In the genomic region with DNA sequence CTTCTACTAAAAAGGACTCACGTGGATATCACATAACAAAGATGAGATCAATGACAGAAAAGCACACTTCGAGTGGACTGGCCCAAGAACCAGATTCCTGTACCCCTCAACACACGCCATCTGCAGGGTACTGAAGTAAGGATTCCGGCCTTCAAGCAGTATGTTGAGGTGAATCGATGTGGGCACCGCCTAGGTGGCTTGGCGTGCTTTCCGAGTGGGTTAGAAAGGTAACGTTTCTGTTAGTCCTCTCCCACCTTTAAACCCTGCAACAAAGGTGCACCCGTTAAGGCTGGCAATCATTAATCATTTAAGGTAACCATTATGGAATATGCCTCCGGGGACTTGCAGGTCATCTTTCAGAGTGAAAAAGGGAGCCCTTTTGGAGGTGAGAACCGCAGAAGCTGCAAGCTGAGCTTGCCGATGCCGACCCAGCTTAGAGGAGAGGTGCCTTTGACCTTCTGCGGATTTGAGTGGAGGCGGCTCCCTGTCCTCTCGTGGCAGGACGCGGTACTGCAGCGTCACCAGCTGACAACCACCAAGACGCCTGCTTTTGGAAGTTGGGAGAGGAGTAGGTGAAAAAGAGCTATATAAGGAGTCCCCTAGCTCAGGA, we compare ENCODE assay signal across 8 mouse cellular contexts. TPM values are rescaled to one million over a fixed set of nuclear protein-coding genes. Genes with fewer than 3 reads are reported as not detected.
DNase-seq lines count a peak whose midpoint lies in the region; ATAC-seq and TF ChIP-seq lines count a peak whose summit lies in the region.

No protein-coding gene starts in this region.

- no peaks in the 10 kb centered on the region for H3K9me3 ChIP-seq in embryonic facial prominence, embryonic 13.5 days
- H3K9me3 ChIP-seq in limb, embryonic 13.5 days: no peaks in the 10 kb centered on the region
- H3K9me3 ChIP-seq in midbrain, embryonic 15.5 days: no peaks in the 10 kb centered on the region

- H3K27ac ChIP-seq in embryonic facial prominence, embryonic 13.5 days: no peak overlapping the region
- H3K27ac ChIP-seq in limb, embryonic 13.5 days: no peak overlapping the region
- no peak overlapping the region for H3K27ac ChIP-seq in midbrain, embryonic 15.5 days
- H3K27ac ChIP-seq in spleen, adult 2 months (ENCODE audit: insufficient read depth, low read length): no peak overlapping the region

- H3K27me3 ChIP-seq in embryonic facial prominence, embryonic 13.5 days: no peaks in the 10 kb centered on the region
- H3K27me3 ChIP-seq in limb, embryonic 13.5 days: 0 out of 2 replicates have a peak, but pooled peaks cover 3% of the 10 kb centered on the region
- H3K27me3 ChIP-seq in midbrain, embryonic 15.5 days (replicated peaks): no peaks in the 10 kb centered on the region
- H3K27me3 ChIP-seq in spleen, adult 2 months (ENCODE audit: control insufficient read depth, insufficient read depth, low read length): no peaks in the 10 kb centered on the region

- no peak overlapping the region for H3K9ac ChIP-seq in embryonic facial prominence, embryonic 13.5 days
- no peak overlapping the region for H3K9ac ChIP-seq in limb, embryonic 13.5 days
- no peak overlapping the region for H3K9ac ChIP-seq in midbrain, embryonic 15.5 days

- no peak for TF ChIP-seq POLR2A in spleen, adult 2 months (IDR thresholded peaks at IDR 0.05; ENCODE audit: low read depth, low read length)

- WGBS in embryonic facial prominence, embryonic 13.5 days: 16% methylated on average over 21 of the region's 21 CpGs
- 13% methylated on average over 21 of the region's 21 CpGs for WGBS in limb, embryonic 13.5 days
- WGBS in midbrain, embryonic 15.5 days: 17% methylated on average over 21 of the region's 21 CpGs
- 21% methylated on average over 21 of the region's 21 CpGs for WGBS in spleen, adult 2 months

- H3K4me3 ChIP-seq in embryonic facial prominence, embryonic 13.5 days: peak overlapping the region; percentile 20; the same call in 1 of the 2 replicates
- peak overlapping the region; percentile 15; the same call in 1 of the 2 replicates for H3K4me3 ChIP-seq in limb, embryonic 13.5 days
- peak overlapping the region; percentile 22; the same call in 1 of the 2 replicates for H3K4me3 ChIP-seq in midbrain, embryonic 15.5 days
- 0 out of 2 replicates have a peak overlapping the region, but pooled peaks have one; percentile 3 for H3K4me3 ChIP-seq in spleen, adult 2 months (ENCODE audit: extremely low read depth, insufficient read depth, insufficient read length)

- no peak for ATAC-seq in embryonic facial prominence, embryonic 13.5 days (ENCODE audit: insufficient number of reproducible peaks, insufficient read depth, low FRiP score, low TSS enrichment, low read depth)
- ATAC-seq in limb, embryonic 13.5 days (ENCODE audit: low FRiP score, low read depth): 0 out of 2 replicates have a peak, but pooled peaks have one; percentile 18
- peak; percentile 37; the same call in 1 of the 2 replicates for ATAC-seq in midbrain, embryonic 15.5 days (replicated peaks)

- H3K4me1 ChIP-seq in embryonic facial prominence, embryonic 13.5 days: peaks cover 15% of the 10 kb centered on the region
- peaks cover 13% of the 10 kb centered on the region for H3K4me1 ChIP-seq in limb, embryonic 13.5 days
- peaks cover 13% of the 10 kb centered on the region for H3K4me1 ChIP-seq in midbrain, embryonic 15.5 days
- no peaks in the 10 kb centered on the region; the same call in 1 of the 2 replicates for H3K4me1 ChIP-seq in spleen, adult 2 months (ENCODE audit: control insufficient read depth, insufficient read depth, insufficient read length)

- peak; percentile 85 for TF ChIP-seq CTCF in spleen, adult 2 months (IDR thresholded peaks at IDR 0.05; ENCODE audit: extremely low read depth, insufficient read depth, insufficient read length, insufficient replicate concordance)

- no peaks in the 10 kb centered on the region for H3K36me3 ChIP-seq in embryonic facial prominence, embryonic 13.5 days
- no peaks in the 10 kb centered on the region for H3K36me3 ChIP-seq in limb, embryonic 13.5 days
- H3K36me3 ChIP-seq in midbrain, embryonic 15.5 days (replicated peaks): no peaks in the 10 kb centered on the region
- H3K36me3 ChIP-seq in spleen, adult 2 months (ENCODE audit: control insufficient read depth, insufficient read depth, low read length): no peaks in the 10 kb centered on the region

- DNase-seq in 416B (ENCODE audit: low read depth): peak; percentile 85
- DNase-seq in adrenal gland, postnatal 36 days: peak; percentile 85 to 91
- DNase-seq in heart, adult 18-20 months: peak; percentile 82 to 90
- peak; percentile 90 for DNase-seq in kidney, adult 18-20 months
- peak; percentile 46 to 83 for DNase-seq in spleen, adult 2 months (ENCODE audit: low read depth in 1 of 2, low spot score in 2 of 2)

- H3K4me2 ChIP-seq in embryonic facial prominence, embryonic 13.5 days: peak overlapping the region; percentile 46
- peak overlapping the region; percentile 50 for H3K4me2 ChIP-seq in limb, embryonic 13.5 days (replicated peaks)
- H3K4me2 ChIP-seq in midbrain, embryonic 15.5 days: peak overlapping the region; percentile 46

RNA-seq across cellular contexts. Expression of gene Dusp16, which starts 1.6 kb away (rescaled TPM):
- 10 to 100 TPM; 24.0 to 26.6 TPM for total RNA-seq in adrenal gland, postnatal 36 days (2021)
- 14.3 and 18.0 TPM in 2 replicates for polyA plus RNA-seq in embryonic facial prominence, embryonic 13.5 days (2015; fragmentation: Nextera tagmentation; extraction: Ambion mirVana)
- 10 to 100 TPM; 20.7 to 23.8 TPM for total RNA-seq in heart, adult 18-20 months (2021)
- polyA plus RNA-seq in limb, embryonic 13.5 days (2015; fragmentation: Nextera tagmentation; extraction: Ambion mirVana): 16.8 and 17.1 TPM in 2 replicates
- 4.4 and 5.4 TPM in 2 replicates for polyA plus RNA-seq in midbrain, embryonic 15.5 days (2015; fragmentation: Nextera tagmentation; extraction: Ambion mirVana)
- polyA plus RNA-seq in spleen, adult 2 months (2012; rRNA removed): 6.5 and 8.7 TPM in 2 replicates

RNA-seq across cellular contexts. Expression of gene Crebl2, which starts 35.9 kb away (rescaled TPM):
- total RNA-seq in adrenal gland, postnatal 36 days (2021): 10 to 100 TPM; 30.0 to 35.0 TPM
- polyA plus RNA-seq in embryonic facial prominence, embryonic 13.5 days (2015; fragmentation: Nextera tagmentation; extraction: Ambion mirVana): 3.2 and 3.9 TPM in 2 replicates
- 10 to 100 TPM; 13.3 to 15.7 TPM for total RNA-seq in heart, adult 18-20 months (2021)
- polyA plus RNA-seq in limb, embryonic 13.5 days (2015; fragmentation: Nextera tagmentation; extraction: Ambion mirVana): 2.6 and 3.0 TPM in 2 replicates
- 4.6 and 5.6 TPM in 2 replicates for polyA plus RNA-seq in midbrain, embryonic 15.5 days (2015; fragmentation: Nextera tagmentation; extraction: Ambion mirVana)
- 10.2 and 10.9 TPM in 2 replicates for polyA plus RNA-seq in spleen, adult 2 months (2012; rRNA removed)
